Mouse (Mus musculus) lung, adult 18-20 months (tissue): ENCODE results near the gene Bola1.
A peak's percentile ranks its signal among the peaks of the same experiment; 100 is the strongest.
"Not testable (repeated sequence)": the region's sequence is repeated elsewhere in the genome, so short reads cannot be mapped to it uniquely, and the experiment has no call there.

Experiments
- DNase-seq, 2 experiments: peaks; one replicate each; pipeline ENCODE4 v3.0.0; 2022; ENCODE audit warnings: mixed read lengths in 2 of 2

Bola1 gene

DNA sequence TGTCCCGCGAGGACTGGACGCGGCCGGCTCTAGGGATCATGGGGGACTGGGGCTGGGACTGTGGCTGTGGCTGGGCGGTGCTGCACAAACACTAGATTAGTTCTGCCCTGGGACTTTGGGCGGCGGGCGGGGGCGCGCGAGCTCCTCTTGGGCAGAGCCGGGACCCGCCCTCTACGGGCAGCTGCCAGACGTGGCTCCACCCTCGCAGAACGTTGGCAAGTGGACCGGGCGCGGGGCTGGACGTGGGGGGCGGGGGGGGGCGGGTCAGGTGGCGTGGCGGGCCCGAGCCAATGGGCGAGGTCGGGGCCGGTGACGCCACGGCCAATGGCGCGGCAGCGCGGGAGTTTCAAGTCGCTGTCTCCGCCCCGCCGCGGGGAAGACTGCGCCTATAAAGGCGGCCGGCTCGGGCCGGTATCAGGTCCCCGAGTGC lies 26.9 kb upstream of the Bola1 start, which contains the start of gene Hist2h3c1:
Gene Hist2h3c1, plus strand, starts transcription at position 259 of the 430 bp plus-strand sequence.
- DNase-seq, result not testable (repeated sequence)

DNA sequence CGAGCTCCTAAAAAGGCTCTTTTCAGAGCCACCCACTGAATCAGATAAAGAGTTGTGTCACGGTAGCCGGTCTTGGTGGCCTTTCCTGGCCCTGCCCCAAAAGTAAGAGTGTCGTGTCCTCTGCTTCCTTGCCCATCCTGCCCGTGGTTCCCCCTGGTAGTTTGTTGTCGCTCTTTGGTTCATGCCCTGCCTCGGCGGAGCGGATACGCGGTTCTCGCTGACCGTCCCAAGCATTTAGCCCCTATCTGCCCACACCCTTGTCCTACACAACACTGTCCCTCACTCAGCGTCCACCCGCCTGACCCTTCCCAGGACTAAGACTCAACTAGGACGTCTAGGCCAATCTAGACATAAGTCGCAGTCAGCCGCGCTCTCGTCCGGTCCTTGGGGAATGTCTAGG lies 26.5 kb upstream of the Bola1 start:
- DNase-seq, result not testable (repeated sequence)

DNA sequence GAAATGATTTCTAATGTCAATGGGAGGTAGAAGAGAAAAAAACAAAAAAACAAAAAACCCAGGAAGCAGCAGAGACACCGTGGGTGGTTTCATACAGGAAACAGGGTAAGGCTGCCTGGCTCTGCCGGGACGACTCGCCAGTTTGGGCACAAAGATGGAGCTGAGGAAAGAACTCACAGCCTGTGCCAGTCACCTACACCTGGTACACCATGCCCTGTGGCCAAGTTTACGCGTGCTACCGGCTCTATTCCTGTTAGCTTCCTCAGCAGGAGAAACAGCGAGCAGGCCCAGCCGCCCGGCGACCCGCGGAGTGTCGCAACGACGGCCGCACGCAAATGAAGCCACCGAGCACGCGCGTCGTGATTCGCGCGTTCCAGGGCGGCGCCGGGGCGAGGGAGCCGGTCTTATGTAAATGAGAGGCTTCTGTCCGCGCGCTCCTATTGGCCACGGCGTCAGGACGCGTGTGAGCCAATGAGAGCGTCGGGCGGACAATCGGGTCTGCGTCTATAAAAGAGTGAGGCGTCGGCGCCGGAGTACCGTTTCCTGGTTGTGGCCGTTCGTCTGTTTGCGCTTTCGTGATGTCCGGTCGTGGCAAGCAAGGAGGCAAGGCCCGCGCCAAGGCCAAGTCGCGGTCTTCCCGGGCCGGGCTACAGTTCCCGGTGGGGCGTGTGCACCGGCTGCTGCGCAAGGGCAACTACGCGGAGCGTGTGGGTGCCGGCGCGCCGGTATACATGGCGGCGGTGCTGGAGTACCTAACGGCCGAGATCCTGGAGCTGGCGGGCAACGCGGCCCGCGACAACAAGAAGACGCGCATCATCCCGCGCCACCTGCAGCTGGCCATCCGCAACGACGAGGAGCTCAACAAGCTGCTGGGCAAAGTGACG lies 25.7 kb upstream of the Bola1 start, which contains the start of gene Hist2h2aa1:
Gene Hist2h2aa1, plus strand, starts transcription at position 495 of the 884 bp plus-strand sequence.
- peak; percentile 89 to 90 for DNase-seq

DNA sequence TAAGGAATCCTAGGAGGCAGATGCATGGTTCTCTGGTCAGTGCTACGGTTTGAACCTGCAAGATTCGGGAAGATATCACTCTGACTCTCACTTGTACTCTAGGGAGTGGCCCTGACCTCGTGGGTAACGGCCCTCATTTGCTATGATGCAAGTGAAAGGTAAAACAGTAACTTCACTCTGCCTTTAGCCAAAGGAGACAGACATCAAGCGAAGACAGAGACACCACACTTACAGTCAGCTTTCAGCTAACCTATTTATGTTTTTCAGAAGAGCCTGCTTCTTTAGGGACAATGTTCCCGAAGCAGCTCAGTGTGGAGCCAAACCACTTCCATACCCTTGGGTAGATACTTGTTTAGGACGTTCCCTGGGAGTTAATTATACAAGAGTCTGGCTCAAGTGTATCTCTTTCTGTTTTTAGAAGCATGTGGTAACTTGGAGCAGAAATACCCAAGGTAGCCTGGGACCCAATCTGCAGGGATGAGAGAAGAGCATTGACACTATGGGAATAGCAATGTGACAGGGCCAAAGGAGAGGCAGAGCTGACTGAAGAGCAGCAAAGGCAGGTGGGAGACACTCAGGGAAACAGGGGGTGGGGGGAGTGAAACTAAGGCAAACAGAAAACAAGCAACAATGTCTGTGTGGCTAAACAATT lies 24.5 kb upstream of the Bola1 start:
- no peak for DNase-seq

DNA sequence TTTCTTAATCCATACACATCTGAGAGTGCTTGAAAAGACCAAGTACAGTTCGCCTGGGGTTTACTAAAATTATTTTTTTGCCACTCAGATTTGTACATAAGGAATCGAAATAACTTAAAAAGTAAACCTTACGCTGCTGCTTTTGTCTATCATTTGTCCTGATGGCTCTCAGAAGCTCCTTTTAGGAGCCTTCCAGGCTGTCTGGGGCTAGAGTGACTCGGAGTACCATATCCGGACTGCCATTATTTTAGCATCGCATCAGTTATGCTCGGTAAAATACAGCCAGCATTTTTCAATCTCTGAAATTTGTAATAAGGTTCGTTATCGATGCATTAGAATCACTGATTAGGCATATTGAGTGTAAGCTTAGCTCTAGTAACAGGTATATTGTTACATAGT lies 21.3 kb upstream of the Bola1 start:
- DNase-seq, result no peak

DNA sequence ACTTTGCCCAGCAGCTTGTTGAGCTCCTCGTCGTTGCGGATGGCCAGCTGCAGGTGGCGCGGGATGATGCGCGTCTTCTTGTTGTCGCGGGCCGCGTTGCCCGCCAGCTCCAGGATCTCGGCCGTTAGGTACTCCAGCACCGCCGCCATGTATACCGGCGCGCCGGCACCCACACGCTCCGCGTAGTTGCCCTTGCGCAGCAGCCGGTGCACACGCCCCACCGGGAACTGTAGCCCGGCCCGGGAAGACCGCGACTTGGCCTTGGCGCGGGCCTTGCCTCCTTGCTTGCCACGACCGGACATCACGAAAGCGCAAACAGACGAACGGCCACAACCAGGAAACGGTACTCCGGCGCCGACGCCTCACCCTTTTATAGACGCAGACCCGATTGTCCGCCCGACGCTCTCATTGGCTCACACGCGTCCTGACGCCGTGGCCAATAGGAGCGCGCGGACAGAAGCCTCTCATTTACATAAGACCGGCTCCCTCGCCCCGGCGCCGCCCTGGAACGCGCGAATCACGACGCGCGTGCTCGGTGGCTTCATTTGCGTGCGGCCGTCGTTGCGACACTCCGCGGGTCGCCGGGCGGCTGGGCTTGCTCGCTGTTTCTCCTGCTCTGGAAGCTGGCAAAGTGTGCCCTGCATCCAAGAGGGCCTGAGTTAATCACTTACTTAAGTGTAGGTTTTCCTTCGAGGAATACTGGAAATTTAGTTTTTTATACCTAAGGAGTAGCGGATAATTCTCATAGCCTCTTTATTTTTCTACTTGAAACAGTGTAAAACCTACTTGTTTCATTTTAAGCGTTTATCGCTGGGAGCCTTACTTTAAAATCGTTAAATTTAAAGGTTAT lies 20.7 kb upstream of the Bola1 start, which contains the start of gene Hist2h2aa2:
Gene Hist2h2aa2, minus strand, starts transcription at position 328 of the 850 bp plus-strand sequence.
- peak; percentile 97 to 98 for DNase-seq

DNA sequence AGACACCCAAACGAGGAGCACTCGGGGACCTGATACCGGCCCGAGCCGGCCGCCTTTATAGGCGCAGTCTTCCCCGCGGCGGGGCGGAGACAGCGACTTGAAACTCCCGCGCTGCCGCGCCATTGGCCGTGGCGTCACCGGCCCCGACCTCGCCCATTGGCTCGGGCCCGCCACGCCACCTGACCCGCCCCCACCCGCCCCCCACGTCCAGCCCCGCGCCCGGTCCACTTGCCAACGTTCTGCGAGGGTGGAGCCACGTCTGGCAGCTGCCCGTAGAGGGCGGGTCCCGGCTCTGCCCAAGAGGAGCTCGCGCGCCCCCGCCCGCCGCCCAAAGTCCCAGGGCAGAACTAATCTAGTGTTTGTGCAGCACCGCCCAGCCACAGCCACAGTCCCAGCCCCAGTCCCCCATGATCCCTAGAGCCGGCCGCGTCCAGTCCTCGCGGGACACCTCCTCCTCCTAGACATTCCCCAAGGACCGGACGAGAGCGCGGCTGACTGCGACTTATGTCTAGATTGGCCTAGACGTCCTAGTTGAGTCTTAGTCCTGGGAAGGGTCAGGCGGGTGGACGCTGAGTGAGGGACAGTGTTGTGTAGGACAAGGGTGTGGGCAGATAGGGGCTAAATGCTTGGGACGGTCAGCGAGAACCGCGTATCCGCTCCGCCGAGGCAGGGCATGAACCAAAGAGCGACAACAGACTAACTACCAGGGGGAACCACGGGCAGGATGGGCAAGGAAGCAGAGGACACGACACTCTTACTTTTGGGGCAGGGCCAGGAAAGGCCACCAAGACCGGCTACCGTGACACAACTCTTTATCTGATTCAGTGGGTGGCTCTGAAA lies 19.7 kb upstream of the Bola1 start, which contains the start of gene Hist2h3c2:
Gene Hist2h3c2, minus strand, starts transcription at position 174 of the 840 bp plus-strand sequence.
- peak; percentile 48 to 66 for DNase-seq

DNA sequence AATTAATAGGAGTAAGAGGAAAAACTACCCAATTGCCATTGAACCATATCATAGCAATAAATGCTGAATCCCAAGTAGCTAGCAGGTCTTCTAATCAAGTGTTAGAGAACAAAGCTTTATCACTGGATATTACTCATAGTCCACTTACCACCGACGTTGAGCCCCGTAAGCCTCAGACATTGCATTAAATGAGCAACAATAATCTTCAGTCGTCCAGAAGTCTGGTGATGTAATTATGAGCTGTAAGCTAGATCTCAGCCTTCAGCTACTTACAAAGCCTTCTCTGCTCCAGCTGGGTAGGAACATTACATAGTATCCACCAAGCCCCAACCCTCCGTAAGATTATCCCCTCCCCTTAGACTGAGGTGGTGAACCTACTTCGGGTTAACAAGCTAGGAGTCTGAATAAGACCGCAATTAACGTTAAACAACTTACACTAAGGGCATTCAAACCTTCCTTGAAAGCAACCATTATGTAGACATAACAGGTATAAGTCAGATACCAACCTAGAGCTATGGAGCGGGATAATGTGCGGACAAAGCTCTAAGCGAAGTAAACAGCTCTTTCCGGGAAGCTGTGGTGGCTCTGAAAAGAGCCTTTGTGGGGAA lies 18.5 kb upstream of the Bola1 start:
- DNase-seq, result no peak

DNA sequence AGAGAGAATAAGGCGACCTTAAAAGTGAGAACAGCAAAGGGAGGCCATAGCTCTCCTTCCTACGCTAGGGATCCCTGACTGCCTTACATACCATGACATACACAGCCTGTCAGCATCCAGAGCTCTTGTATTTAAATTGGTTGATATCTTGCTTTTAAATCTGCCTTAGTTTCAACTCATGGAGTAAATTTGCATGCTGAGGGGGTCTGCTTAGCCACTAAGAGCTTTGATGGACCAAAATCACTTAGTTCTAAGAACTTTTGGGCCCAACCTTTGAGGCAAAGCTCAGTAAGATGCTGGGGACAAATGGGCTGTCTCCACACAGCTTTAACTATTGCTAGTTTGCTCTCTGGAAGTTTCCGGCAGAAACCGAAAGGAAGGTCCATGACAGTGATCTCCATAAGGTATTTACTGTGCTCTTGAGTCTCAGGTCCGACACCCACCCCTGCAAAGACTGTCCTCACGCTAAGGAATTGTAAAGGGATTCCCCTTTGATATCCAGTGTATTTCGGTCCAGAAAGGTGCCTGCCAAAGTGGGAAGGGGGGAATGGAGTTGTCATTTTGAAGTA lies 17.9 kb upstream of the Bola1 start:
- no peak for DNase-seq

DNA sequence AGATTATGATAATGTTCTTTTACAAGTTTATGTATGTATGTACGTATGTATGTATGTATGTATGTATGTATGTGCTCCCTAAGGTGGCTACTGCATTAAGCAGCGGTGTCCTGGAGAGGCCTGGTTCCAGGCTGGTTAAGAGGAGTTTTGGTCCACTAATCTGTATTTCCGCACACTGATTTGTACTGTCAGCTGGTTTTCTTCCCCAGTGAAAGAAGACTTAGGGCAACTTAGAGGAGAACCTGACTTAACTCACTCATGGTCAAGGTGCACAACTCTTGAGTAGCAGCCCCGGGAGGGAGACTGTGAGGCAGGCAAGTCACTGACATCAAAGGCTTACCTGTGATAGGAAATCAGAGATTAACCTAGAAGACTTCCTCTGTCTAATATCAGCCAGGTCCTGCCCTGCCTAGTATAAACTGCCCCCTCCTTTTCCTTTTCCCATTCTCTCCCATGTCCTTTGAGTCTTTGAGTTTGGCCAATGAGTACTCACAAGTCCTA lies 17.4 kb upstream of the Bola1 start:
- no peak for DNase-seq

DNA sequence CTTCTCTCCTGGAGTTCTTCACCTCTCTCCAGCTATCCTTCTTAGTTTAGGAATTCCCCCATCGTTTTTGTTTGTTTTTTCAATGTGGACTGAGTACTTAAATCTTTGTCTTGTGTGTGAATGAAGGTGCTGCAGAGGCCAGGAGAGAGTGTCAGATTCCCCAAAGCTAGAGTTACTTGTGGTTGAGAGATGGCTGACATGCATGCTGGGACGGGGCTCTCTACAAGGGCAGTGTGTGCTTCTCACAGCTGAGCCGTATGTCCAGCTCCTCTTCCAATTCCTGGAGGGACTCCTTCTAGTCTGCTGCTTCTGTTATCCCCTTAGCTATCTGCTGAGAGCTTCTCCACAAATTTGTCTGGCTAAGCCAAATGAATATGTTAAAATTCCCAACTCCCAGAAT lies 16.3 kb upstream of the Bola1 start:
- no peak for DNase-seq

DNA sequence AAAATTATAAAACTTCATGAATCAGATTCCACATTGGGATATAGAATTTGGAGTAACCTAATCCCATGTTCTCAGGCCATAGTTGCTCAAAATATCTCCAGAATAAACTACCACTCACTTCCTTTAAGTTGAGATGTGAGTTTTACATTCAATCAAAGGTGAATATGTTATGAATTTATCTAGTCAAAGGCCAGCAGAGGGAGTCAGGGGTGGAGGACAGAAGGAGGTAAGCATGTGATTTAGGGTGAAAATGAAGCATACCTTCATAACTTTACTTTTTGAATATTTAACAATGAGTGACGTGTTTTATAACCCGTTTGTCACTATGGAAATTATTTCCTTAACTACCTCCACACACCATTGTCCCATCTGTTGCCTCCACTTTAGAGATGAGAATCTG lies 15.4 kb upstream of the Bola1 start:
- DNase-seq, result no peak

DNA sequence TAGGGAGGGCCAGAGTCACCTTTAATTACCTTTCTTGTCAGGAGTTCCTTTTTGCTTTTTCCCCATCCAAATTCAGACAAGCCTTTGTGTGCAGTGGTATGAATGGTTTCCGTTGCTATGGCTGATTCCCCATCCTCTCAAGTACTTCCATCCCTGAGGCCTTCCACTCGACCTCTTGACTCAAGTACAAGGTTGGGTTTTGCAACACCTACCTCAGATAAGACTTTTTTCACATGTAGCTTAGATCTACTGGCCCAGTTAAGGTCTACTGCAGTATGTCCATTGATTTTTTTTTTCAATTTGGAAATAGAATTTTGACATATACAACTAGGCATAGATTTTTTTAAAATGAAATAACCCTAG lies 12.2 kb upstream of the Bola1 start:
- DNase-seq, result peak; percentile 57 to 76

DNA sequence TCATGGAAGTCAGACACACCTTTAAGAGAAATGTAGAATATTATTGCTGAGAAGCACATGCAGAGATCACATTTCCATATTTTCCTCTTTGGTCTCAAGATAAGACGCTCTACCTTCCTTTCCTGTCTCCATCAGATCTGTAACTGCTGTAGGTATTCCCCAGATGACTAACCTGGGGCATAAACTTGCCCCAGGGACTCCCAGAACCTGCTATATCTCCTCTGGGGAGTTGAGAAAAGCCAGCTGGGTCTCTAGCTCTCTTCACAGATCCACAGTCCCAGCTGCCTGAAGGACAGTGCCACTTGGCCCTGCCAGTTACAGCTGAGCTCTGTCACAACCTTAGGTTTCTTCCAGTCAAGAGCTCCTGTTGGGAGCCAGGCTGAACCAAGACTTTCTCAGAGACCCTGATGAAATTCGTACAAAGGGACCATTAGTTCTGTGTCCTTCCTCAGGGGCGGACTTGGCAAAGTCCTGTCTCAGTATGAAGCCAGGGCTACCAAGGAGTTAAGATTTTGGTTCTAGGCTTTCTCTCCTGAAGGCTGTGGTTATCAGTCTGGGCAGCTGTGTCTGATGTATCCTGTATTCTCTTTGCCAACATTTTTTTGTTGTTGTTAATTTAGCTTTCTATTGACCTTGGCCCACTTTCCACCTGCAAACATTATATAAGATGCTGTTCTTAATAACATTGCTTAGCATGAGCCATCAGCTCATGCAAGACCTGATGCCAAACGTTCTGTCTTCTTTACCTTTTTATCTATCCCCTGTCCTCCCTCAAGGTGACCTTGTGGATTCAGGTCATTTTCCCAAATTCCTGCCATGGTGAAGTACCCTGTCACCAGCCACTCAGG lies 11.6 kb upstream of the Bola1 start:
- DNase-seq, result no peak

DNA sequence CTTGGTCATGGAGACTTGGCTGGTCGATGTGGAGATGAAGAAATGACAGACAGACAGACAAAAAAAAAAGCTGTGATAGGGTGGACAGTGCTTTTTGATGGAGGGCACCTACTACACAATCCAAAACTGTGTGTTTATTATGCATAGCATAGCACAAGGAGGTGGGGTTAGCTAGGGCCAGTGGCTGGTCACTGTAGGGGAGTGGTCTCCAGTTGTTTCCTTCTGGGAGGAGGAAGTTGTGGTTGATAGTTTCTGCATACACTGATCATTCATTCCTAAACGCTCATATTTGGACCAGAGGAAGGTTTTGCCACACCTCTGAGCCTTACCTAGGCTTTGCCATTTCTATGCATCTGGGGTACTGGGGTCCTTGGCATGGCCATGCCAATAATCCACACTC lies 10.9 kb upstream of the Bola1 start:
- no peak for DNase-seq

DNA sequence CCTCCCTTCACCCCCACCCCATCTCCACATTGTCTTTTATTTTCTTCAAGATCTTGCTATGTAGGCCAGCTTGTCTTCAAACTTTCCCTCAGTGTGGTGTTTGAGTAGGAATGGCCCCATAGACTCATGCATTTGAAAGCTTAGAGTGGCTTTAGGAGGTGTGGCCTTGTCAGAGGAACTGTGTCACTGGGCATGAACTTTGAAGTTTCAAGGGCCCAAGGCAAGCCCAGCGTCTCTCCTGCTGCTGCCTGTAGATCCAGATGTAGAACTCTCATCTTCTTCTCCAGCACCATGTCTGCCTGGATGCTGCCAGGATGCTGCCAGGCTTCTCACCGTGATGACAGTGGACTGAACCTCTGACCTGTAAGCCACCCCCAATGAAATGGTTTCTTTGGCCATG lies 9.3 kb upstream of the Bola1 start:
- DNase-seq, result no peak

DNA sequence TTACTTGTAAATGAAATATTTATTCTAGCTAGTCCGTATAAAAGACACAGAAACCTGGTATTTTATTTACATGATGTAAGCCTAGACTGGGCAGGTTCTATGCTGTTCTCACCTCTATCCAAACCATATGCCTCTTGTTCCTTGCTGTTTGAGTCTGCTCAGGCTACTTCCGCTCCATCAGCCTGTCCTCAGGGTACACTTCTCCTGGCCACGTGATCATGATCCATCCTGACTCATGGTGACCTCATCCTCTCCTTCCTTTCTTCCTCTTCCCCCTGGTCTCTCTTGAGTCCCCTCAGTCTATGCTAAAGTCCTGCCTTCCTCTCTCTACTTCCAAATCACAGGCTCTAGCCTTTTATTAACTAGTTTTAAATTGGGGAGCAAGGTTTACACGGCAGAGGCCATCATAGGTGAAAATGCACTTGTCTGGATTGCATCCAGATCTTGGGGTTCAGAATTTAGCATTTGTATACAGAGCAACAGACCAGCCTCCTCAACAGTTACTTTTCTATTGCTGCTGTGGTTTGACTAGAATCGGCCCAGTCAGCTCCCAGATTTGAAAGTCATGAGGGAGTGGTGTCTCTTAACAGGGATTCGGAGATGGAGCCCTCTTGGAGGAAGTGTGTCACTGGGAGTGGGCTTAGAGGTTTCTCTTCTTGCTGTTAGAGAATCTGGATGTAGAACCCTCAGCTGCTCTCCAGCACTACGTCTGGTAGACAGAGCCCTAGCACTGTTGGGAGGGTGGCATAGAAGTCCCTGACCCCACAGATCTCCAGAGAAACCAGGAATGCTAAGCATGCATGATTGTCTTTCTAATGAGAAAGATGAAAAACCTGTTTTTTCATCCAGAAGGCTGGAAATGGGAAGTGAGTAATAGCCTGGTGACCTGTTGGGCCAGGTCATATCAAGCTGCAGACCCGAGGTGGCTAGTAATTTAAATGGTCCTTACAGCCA lies 7.5 kb upstream of the Bola1 start:
- DNase-seq, result peak in 1 of 2 experiments; percentile 41

DNA sequence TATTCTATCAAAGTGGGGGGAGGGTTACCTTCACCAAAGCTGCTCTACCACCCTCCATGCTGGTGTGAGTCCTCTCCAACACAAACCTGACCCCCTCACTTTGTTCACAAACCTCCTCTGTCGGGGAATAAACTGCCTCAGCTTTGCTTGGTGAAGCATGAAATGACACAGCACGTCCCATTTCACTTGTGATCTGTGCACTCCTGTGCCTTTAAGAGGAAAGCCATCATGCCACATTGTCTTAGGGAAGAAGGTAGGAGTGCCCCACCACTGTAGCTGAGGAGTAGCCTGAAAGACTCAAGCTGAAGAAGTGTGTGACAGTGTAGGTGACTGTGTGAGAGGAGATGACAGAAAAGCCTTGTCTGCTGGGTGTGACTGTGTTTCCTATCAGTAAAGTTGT lies 5.9 kb upstream of the Bola1 start:
- no peak for DNase-seq

DNA sequence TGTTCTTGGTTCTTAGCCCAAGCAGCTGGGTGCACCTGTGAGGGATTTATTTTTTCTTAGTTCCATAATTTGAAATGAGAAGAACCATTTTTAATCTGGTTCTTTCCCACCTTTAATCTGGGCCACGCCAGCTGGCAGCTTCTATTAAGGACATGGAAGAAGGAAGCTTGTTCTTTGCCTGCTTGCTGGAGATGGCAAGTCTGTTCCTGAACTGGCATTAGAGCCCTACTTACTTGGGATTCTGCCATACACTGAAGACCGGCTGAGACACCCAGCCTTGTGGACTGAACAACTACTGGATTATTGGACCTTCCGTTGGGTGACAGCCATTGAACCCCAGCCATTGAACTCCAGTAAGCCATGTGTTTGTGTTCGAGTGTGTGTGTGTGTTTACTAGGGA lies 3.3 kb upstream of the Bola1 start:
- DNase-seq, result no peak
